Mouse (Mus musculus) left cerebral cortex, postnatal 25 days (tissue): ENCODE measurements around the gene Krt80. TPM values are rescaled to one million over a fixed set of nuclear protein-coding genes. Genes with fewer than 3 reads are reported as not detected.

Experiments
- DNase-seq, 2 experiments: peaks; one replicate each; pipeline ENCODE4 v3.0.0; 2022; ENCODE audit warnings: low spot score in 2 of 2, mixed read lengths in 1 of 2
- intact Hi-C: fragments of 180-260 bp; cut with DNase I; formaldehyde crosslinking; loops from one replicate; pipeline ENCODE4 v1.15.1; 2025
- total RNA-seq, 2 experiments: library from RNA; stranded (reverse); gene quantifications; 2 replicates each; pipeline ENCODE4 v1.2.3; 2021

Krt80 gene
- total RNA-seq, 2 experiments from 2014 or later, result 2.2 to 2.4 TPM

DNA sequence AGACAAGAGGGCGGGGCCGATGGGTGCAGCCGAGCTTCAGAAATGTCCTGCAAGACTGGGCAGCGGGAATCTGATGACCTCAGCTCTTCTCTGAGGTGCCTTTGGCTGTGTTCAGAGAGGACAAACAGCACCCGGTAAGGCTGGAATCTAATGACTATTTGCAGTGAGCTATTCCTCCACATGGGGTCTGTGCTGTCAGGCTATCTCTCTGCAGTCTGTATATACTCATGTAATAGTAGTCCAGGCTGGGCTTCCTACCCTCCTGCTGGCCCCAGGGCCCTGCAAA, 6.8 kb upstream of the Krt80 start:
- DNase-seq, result no peak

GRCm38 (mm10) chr15:101375956-101376775, 6.2 kb upstream of the Krt80 start:
- intact Hi-C loops, result no loop called here
- peak in 1 of 2 experiments; percentile 38 for DNase-seq

More for the DNA sequence above, 6.8 kb upstream of the Krt80 start:
- intact Hi-C loops, result no loop called here

DNA sequence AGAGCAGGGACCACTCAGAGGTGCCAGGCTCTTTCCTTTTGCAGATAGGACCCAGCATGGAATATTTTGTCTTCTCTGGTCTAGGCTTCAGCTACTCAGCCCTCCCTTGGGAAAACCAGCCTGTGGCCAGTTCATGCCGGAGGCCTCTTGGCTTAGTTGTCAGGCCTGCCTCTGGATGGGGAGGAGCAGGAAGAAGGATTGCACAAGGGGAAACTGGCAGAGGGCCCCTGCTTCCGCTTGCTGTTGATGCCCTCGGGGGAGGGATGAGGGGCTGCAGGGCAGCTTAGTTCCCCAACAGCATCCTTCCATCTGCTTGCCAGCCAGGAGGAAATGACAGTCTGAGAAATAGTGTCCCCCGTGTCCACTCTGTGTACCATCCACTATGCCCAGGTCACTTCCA, 4.9 kb upstream of the Krt80 start:
- intact Hi-C loops, result no loop called here
- DNase-seq, result peak in 1 of 2 experiments; percentile 37

DNA sequence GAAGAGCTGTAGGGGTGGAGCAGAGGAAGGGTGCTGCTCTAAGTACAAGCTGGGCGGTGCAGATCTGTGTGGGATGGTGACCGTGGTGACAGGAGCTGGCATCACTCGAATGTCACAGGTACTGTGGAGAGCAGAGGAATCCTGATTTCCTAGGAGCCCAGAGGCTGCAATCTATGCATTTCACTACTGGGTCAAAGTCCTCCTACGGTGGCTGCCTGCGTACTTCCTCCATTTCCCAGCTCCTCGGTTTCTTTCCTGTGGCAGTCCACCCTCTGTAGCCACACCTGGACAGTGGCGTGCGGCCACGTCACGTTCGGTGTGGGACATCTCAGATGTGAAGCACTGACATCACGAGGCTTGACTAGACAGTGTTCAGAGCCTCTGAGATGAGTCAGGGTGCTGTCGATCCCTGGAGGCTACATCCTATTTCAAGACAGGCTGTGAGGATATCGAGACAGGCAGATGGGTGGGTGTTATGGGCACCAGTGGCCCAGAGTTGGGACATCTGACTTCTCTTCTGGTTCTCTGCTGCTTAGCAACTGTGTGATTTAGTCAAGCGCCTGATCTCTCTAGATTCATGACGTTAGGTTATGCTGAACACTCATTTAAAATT, 3.4 kb upstream of the Krt80 start:
- DNase-seq, result peak; percentile 35 to 69
- intact Hi-C loops, result no loop called here

DNA sequence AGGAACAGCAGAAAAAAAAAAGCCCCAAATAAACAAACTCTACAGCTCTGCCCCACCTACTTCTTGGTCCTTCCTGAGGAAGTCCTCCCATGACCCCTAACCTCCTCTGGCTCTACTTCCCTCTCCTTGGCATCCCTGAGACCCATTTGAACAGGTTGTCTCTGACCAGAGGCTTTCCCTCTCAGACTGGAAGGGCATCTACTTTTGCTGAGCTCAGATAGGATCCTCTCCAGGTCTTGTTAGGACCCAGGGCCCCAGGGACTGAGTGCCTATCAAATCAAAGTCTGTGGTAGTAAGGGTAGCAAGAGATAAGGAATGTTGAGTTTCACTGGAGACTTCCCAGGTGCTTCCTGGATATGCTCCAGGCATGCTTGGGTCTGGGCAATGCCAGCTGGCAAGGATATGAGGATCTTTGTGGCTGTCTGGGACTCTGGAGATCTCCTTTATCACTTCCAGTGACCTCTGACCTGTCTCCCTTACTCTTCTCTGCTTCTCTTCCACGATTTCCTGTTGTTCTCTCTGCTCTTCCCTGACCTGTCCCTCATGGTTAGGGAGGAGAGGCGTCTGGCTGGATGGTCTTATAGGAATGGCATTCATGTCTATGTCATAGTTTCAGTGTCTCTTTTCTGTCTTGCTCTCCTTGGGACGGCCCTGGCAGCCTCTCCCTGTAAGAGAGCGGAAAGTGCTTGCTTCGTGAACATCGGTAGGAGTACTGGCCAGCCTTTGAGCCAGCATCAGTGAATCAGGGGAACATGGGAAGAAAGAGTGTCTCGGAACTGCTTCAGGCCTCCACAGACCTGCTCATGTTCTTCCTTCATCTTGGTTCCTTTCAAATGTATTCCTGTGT, 2.4 kb upstream of the Krt80 start:
- no peak for DNase-seq
- intact Hi-C loops, result no loop called here

- intact Hi-C loops, result no loop called here
- no peak for DNase-seq
Observed at GRCm38 (mm10) chr15:101371141-101371985, 1.4 kb upstream of the Krt80 start.

DNA sequence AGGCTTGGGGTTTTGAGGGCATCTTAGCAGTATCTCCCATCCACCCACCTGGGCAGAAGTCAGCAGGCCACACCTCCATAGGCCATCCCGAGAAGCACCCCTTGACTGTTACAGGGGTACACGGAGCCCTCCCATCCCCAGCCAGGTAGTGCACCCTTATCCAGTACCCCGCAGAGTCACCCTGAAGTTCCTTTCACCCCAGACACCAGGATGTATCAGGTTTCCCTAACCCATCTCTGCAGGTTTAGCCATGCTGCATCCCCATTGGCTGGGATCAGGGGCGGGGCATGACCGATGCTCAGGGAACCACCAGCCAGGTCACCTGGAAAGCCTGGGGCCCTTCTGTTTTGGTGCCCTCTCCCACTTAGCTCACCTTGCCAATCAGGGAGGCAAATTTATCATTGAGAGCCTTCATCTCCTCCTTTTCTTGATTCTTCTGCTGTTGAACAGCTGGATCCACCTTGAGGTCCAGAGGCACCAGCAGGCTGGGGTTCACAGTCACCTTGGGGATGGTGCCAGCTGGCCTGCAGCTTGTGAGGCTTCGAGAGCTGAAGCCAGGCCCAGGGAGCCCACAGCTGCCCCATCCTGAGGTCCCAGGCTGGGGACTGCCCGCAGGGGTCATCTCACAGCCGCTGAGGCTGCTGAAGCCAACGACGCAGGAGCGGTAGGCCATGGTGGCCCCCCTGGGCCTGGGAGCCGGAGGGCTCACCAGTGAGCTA, 421 bp downstream of the Krt80 start:
- intact Hi-C loops, result no loop called here
- no peak for DNase-seq

DNA sequence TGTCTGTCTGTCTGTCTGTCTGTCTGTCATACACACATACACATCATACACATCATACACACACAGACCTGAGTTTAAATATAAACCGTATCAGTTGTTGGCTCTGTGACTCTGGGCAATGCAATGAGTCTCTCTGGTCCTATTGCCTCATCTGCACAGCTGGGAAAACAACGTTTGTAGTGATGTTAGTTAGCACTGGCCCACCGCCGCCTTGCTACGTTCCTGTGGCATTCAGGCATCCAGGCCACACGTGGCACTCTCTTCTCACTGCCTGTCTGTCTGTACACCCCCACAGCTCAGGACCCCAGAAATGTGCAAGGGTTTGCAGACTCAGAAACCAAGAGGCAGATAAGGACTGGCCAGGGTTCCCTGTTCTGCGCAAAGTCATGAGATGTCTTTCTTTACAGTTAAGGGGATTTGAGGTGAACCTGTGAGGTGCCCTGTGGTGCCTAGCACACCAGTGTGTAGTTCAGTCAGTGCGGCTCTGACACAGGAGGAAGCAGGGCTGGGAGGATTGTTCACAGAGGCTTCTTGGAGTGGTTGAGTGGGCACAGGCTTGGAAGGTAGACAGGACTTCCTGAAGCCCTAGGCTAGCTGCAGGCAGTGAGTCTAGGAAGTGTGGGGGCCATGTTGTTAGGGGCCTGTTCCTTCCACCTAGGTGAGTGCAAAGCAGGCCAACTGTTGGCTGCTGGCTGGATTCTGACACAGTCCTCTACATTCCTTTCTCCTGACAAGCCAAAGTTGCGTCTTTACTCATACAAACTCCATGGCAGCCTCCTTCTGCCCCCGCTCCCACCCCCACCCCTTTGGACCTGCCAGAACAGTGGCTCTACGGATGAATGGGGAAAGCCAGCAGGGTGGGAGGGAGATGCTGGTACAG, 1.2 kb downstream of the Krt80 start:
- intact Hi-C loops, result no loop called here
- DNase-seq, result peak in 1 of 2 experiments; percentile 46

GRCm38 (mm10) chr15:101368015-101368414, 1.9 kb downstream of the Krt80 start:
- intact Hi-C loops, result no loop called here
- DNase-seq, result no peak

DNA sequence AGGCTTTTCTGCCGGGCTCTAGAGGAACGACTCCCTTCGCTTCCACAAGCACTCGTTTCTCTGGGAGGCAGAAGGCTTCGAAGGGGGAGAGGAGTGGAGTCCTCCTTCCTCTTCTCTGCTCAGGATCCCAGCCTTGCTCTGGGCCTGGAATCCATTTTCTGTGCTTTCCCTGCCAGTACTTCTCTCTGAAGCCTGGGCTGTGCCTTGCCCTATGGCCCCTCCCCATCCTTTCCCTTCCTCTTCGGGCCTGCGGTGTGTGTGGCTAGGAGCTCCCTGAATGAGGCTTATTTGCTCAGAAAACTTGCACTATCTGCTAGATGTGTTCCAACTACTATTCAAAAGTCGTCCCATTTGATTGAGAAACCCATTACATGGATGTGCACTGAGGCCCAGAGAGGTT, 2.5 kb downstream of the Krt80 start:
- no peak for DNase-seq
- intact Hi-C loops, result no loop called here

- intact Hi-C loops, result no loop called here
- DNase-seq, result no peak
Observed at GRCm38 (mm10) chr15:101366926-101367325, 3.0 kb downstream of the Krt80 start.

DNA sequence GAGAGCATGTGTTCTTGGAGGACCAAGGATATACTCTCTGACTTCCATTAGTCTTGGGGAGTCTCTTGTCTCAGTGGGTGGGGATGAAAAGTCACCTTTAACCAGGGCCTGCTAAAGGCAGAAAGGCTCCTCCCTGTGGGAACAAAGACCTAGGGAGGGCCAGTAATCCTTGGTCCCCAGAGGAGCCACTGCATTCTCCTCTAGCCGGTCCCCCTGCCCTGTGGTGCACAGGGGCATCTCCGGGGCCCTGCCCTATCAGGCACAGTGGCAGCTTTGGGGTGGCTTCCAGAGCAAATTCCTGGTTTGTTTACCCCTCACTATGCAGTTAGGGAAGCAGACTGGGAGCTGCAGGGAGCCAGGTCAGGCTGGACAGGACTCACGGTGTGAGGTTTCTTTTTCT, 3.5 kb downstream of the Krt80 start:
- no peak for DNase-seq

GRCm38 (mm10) chr15:101365721-101366120, 4.2 kb downstream of the Krt80 start:
- no peak for DNase-seq
- intact Hi-C loops, result no loop called here

More for the DNA sequence above, 3.5 kb downstream of the Krt80 start:
- intact Hi-C loops, result no loop called here

- intact Hi-C loops, result no loop called here
- no peak for DNase-seq
Observed at GRCm38 (mm10) chr15:101364891-101365671, 4.9 kb downstream of the Krt80 start.

- DNase-seq, result no peak
- intact Hi-C loops, result no loop called here
Observed at GRCm38 (mm10) chr15:101364425-101364824, 5.5 kb downstream of the Krt80 start.

- intact Hi-C loops, result no loop called here
- no peak for DNase-seq
Observed at GRCm38 (mm10) chr15:101363933-101364332, 6.0 kb downstream of the Krt80 start.

- intact Hi-C loops, result no loop called here
- DNase-seq, result no peak
Observed at GRCm38 (mm10) chr15:101362393-101363010, 7.5 kb downstream of the Krt80 start.
